Mouse (Mus musculus) limb, embryonic 10.5 days (tissue): ENCODE data around the gene Hs3st4. TPM values are rescaled to one million over a fixed set of nuclear protein-coding genes. Genes with fewer than 3 reads are reported as not detected.

Experiments used
- DNase-seq: peaks from one replicate; pipeline ENCODE4 v3.0.0-alpha.2; 2017; ENCODE audit warnings: low spot score
- H3K27ac ChIP-seq: fragments of 300-500 bp; sonication (generic); 2 replicates; pipeline ENCODE4 v1.5.1; 2016; ENCODE audit warnings: mild to moderate bottlenecking
- H3K27me3 ChIP-seq: fragments of 300-500 bp; sonication (generic); 2 replicates; pipeline ENCODE4 v1.6.1; 2016; ENCODE audit warnings: low read depth, mild to moderate bottlenecking; ENCODE audit not compliant: poor library complexity, severe bottlenecking
- H3K36me3 ChIP-seq: fragments of 300-500 bp; sonication (generic); 2 replicates; pipeline ENCODE4 v1.6.1; 2016; ENCODE audit warnings: mild to moderate bottlenecking, moderate library complexity
- H3K4me1 ChIP-seq: fragments of 300-500 bp; sonication (generic); 2 replicates; pipeline ENCODE4 v1.6.1; 2016
- H3K4me3 ChIP-seq: fragments of 300-500 bp; sonication (generic); 2 replicates; pipeline ENCODE4 v1.5.1; 2016; ENCODE audit warnings: mild to moderate bottlenecking, moderate library complexity
- H3K9me3 ChIP-seq: fragments of 300-500 bp; sonication (generic); replicated peaks from 2 replicates; pipeline ENCODE4 v1.6.1; 2016; ENCODE audit warnings: mild to moderate bottlenecking
- WGBS: fragments of 180-500 bp; shearing (Covaris S2); methylation state at CpG from one replicate; pipeline ENCODE4 v1.1.7; 2016; 5-methylcytosine and 5-hydroxymethylcytosine counted together
- polyA plus RNA-seq: library from polyadenylated mRNA; unstranded; fragments of >200 nt; fragmentation: Nextera tagmentation; extraction: Ambion mirVana; gene quantifications from 2 replicates; pipeline ENCODE4 v1.2.1, GENCODE M21; 2016

Hs3st4 gene
- polyA plus RNA-seq, 1 experiment from 2014 or later = not detected

DNA sequence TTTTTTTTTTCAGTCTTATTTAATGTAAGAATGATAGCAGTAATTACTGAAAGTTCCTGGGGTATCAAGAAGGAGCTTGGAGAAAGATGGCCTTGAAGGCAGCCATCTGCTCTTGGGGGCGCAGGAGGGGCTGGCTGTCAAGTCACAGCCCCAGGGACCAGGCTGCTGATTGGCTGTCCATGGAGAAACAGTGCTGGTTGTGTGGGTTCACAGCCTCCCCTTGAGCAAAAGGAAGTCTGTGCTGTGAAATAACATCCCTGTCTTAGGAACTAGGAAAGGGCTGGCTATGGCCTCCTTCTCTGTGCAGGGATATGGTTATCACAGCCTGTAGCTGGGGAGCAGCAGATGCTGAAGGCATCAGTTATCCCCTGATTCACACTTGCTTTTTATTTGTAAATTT is 183.6 kb downstream of the Hs3st4 start:
- no peaks in the 10 kb centered on the region for H3K27me3 ChIP-seq
- no peaks in the 10 kb centered on the region for H3K9me3 ChIP-seq
- no peak for DNase-seq
- no peaks in the 10 kb centered on the region for H3K4me1 ChIP-seq
- no peak overlapping the region for H3K4me3 ChIP-seq
- WGBS = 75% methylated on average over 1 of the region's 1 CpGs
- no peaks in the 10 kb centered on the region for H3K36me3 ChIP-seq
- H3K27ac ChIP-seq = no peak overlapping the region

DNA sequence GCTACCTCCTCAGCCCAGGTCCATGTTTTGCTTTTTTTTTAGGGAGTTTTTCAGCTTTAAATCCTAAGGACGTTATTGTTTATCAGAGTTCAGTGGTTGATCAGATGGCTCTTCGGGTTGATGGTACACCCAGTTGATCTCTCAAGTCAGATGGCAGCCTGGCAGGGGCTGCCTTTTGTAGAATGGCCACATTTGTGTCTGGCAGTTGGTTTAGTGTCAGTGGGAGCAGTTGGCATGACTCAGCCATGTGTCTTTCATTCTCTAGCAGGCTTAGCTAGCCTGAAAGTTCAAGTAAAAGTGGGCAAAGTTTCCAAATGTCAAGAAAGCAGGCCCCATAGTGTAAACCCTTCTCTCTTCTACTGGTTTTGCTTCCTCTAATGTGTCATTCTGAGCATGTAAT is 186.1 kb downstream of the Hs3st4 start:
- H3K27me3 ChIP-seq = no peaks in the 10 kb centered on the region
- no peak overlapping the region for H3K27ac ChIP-seq
- 87% methylated on average over 2 of the region's 2 CpGs for WGBS
- H3K4me3 ChIP-seq = no peak overlapping the region
- no peaks in the 10 kb centered on the region for H3K36me3 ChIP-seq
- no peaks in the 10 kb centered on the region for H3K4me1 ChIP-seq
- DNase-seq = no peak
- H3K9me3 ChIP-seq = no peaks in the 10 kb centered on the region

DNA sequence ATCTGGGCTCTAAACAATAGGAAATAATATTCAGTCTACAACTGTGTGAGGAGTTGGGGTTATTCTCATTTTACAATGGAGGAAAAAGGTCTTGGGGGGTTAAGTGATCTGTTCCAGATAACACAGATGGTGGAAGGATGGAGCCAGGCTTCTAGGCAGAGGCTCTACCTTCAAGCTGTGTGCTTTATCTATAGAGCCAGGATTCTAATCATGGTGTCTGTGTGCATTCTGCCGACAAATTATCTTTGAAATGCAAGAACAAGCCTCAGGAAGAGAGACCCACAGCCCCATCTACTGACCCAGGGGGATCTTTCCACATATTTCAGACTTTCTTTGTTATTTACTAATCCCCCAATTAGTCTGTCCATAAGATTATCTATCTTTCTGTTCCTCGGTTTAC is 187.3 kb downstream of the Hs3st4 start:
- no peaks in the 10 kb centered on the region for H3K36me3 ChIP-seq
- no peak overlapping the region for H3K27ac ChIP-seq
- no peaks in the 10 kb centered on the region for H3K9me3 ChIP-seq
- H3K4me1 ChIP-seq = no peaks in the 10 kb centered on the region
- H3K4me3 ChIP-seq = no peak overlapping the region
- DNase-seq = no peak
- 92% methylated on average over 2 of the region's 2 CpGs for WGBS
- H3K27me3 ChIP-seq = no peaks in the 10 kb centered on the region

DNA sequence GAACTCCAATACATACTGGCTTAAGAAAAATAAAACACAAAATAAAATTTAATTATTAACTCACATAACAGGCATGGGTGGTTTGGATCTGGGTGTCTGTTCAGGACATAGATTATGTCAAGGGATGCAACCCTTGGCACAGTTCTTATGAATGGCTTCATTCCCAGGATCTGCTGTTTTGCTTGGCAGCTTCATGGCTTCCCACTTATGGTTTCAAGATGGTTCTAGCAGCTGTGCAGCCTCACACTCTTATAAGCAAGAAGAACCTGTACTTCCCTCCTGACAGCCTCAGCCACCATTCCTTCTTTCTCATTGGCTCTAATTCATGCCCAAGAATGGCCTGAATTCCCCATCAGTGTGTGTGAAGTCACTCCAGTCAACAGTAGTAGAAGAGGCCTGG is 189.3 kb downstream of the Hs3st4 start:
- DNase-seq = no peak
- Histone ChIP-seq H3K9me3 (no peaks in the 10 kb centered on the region), H3K4me1 (no peaks in the 10 kb centered on the region), H3K4me3 (no peak overlapping the region), H3K27ac (no peak overlapping the region), H3K36me3 (no peaks in the 10 kb centered on the region), H3K27me3 (no peaks in the 10 kb centered on the region)

DNA sequence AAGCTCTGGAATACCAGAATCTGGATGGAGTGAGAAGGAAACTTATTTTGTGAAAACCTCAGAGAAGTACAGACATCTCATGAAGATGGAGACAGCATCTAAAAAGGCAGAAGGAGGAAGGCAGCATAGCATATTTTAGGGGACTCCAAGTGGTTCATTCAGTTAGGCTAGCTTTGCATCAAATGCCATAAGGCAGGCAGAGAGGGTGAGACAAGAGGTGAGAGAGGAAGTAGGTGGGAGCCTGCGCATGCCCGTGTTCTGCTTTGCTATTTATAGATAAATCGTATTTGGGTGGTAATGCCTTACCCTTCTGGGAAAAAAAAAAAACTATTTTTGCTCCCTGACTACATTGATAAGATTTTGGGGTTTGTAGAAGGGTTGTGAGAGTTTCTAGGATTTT is 198.3 kb downstream of the Hs3st4 start:
- H3K4me3 ChIP-seq = no peak overlapping the region

DNA sequence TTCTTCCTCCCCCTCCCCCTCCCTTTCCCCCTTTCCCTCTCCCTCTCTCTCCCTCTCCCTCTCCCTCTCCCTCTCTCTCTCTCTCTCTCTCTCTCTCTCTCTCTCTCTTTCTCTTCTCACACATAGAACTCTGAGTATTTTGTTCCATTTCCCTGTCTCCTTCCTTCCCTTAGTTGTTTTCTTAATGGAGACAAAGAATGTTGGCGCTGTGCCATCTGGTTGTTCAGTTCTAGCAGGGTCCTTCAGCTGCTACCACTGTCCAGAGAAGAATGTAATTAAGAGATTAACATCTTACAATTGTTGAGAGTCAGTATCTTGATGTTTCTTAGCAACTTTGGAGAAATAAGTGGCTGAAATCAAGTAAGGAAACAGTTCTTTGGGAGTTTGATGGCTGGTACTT is 202.0 kb downstream of the Hs3st4 start:
- H3K27me3 ChIP-seq = no peaks in the 10 kb centered on the region
- 82% methylated on average over 1 of the region's 1 CpGs for WGBS
- no peak for DNase-seq
- H3K4me3 ChIP-seq = no peak overlapping the region
- H3K9me3 ChIP-seq = no peaks in the 10 kb centered on the region
- no peaks in the 10 kb centered on the region for H3K4me1 ChIP-seq
- H3K36me3 ChIP-seq = no peaks in the 10 kb centered on the region
- H3K27ac ChIP-seq = no peak overlapping the region

More for the DNA sequence above, 198.3 kb downstream of the Hs3st4 start:
- H3K36me3 ChIP-seq = no peaks in the 10 kb centered on the region
- no peaks in the 10 kb centered on the region for H3K9me3 ChIP-seq
- H3K27ac ChIP-seq = no peak overlapping the region
- H3K27me3 ChIP-seq = no peaks in the 10 kb centered on the region
- H3K4me1 ChIP-seq = no peaks in the 10 kb centered on the region
- no peak for DNase-seq
- WGBS = 98% methylated on average over 3 of the region's 3 CpGs

DNA sequence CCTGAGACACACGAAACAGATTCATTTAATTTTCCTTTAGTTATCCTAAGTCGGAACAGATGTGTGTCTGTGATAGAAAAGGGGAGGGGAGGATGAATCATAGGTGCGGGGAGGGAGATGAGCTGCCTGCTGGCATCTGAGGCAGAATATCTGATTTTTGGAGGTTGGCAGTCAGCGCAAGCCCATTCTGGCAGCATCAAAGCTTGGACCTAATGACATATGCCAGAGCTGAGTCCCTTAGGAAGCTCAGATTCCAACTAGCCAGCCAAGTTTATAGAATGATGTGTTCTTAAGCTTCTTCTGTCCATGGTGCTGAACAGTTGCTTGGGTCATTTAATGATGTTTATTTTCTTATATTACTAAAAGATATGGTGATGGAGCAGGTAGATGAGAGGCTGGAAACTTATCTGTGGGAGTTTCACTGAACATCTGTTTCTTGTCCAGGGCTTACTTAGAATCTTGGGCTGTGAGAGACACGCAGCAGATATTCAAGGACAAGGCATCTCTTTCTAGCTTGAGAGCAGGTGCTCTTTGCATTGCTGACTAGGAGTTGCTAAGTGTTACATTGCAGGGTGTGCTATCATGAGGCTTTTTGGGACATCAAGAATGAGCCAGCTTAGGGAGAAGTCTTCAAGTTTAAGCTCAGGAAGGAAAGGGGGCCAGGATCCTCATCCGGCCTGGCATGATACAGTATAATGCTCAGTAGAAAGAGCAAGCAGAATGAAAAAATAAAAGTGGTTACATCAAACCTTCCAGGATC is 216.3 kb downstream of the Hs3st4 start:
- Histone ChIP-seq H3K27me3 (no peaks in the 10 kb centered on the region), H3K27ac (no peak overlapping the region), H3K36me3 (no peaks in the 10 kb centered on the region), H3K4me3 (no peak overlapping the region), H3K4me1 (no peaks in the 10 kb centered on the region), H3K9me3 (no peaks in the 10 kb centered on the region)
- no peak for DNase-seq
- 74% methylated on average over 6 of the region's 6 CpGs for WGBS

DNA sequence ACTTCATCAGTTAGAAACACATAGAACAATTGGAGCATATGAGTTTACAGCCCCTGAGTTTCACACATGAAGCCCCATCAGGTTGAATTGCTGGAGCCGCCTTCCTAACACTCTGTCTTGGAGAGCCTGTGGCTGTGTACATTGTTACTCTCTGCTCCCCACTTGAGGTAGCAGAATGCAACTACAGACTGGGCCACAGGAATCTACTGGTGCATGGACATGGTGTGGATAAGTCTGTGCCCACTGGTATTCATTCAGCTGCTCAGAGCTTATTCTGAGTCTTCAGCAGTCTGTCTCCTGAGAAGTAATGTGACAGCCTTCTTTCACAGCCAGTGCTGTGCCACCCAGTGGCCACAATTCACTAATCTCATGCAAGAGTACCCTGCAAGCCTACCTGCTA is 234.3 kb downstream of the Hs3st4 start:
- H3K9me3 ChIP-seq = no peaks in the 10 kb centered on the region
- H3K4me3 ChIP-seq = no peak overlapping the region
- DNase-seq = no peak
- WGBS = 86% methylated on average over 1 of the region's 1 CpGs
- H3K36me3 ChIP-seq = no peaks in the 10 kb centered on the region
- H3K4me1 ChIP-seq = peaks cover 17% of the 10 kb centered on the region
- H3K27ac ChIP-seq = no peak overlapping the region
- H3K27me3 ChIP-seq = no peaks in the 10 kb centered on the region

DNA sequence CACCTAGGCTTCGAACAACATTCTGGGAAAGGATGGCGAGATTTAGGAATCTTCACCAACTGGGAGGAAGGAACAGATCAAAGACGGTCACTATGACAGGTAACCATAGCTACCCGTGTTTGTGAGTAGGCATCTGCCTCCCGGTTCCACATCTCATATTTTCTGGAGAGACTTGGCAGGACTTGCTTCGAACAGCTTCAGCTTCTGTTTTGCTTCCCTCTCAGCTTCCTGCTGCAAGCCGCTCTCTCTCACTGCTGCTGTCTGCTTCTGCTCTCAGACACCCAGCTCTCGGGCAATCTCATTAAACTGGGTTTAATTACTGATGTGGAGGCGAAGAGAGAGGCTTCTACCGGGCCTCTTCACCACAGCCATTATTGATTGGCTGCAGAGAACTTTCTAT is 237.9 kb downstream of the Hs3st4 start:
- peak; percentile 35 for DNase-seq
- H3K27me3 ChIP-seq = no peaks in the 10 kb centered on the region
- 47% methylated on average over 10 of the region's 10 CpGs for WGBS
- H3K9me3 ChIP-seq = no peaks in the 10 kb centered on the region
- H3K36me3 ChIP-seq = no peaks in the 10 kb centered on the region
- no peak overlapping the region for H3K4me3 ChIP-seq
- H3K27ac ChIP-seq = no peak overlapping the region
- H3K4me1 ChIP-seq = peaks cover 17% of the 10 kb centered on the region

DNA sequence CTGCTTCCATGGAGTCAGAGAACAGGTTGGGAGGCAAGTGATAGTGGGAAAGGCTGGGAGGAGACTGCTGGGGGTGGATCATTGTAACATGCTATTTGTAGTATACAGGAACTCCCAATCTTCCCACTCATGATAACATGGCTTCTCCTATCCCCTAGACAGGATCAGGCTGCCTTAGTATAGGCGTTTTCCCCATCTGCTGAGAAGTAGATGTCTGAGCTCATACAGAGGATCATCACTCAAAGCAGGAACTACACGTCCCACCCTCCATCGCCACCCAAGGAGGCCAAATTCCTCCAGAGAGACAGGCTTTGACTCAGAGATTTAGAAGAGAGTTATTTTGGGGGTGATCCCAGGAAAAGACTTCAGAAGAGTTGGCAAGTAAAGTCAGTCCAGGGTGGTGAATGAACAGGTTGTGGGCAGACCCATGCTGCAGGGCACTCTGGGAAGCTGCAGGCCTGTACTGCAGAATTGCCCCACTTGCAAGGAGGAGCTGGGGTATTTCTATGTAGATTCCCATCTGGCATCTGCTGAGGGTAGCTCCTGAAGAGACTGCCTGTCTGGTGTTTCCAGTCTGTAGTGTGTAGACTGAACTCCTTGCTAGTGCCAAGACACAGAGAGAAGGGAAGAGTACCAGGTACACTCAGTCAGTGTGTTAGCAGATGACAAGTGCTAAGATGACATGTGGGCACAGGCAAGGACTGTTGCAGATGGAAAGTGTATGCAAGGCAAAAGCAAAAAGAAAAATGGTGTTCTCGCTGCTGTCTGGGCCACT is 255.4 kb downstream of the Hs3st4 start:
- DNase-seq = no peak
- Histone ChIP-seq H3K36me3 (no peaks in the 10 kb centered on the region), H3K27ac (no peak overlapping the region), H3K9me3 (no peaks in the 10 kb centered on the region), H3K4me1 (0 out of 2 replicates have a peak, but pooled peaks cover 4% of the 10 kb centered on the region), H3K4me3 (no peak overlapping the region), H3K27me3 (no peaks in the 10 kb centered on the region)
- 88% methylated on average over 4 of the region's 4 CpGs for WGBS

DNA sequence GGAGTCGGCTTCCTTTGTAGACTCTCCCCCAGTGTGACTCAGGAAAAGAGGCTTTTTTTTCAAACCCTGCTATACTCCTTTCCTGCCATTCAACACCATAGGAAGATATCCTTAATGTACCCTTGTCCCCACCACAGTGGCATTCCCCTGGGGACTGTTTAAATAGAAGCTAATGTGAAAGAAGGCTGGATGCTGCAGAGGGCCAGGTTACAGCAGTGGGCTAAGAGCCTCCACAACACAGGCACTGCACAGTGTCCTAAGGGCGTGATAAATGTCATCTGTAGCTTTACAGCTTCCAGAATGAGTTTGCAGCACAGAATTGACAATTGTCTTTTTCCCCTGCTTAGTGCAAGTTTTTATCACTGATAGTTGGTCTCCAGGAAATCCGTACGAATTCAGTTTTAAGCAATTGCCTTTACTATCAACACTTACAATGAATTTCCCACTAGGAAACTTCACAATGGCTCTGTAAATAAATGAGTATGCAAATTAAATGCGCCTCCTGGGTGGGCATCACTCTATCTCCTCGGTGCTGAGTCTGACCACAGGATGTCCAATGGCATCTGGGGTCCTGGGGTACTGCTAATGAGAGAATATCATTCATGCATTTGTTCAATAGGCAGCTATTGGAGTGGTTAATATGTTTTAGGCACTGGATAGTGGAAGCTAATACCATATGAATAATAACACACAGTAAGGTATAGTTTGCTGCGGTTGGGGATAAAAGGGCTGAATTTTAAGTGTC is 257.4 kb downstream of the Hs3st4 start:
- no peaks in the 10 kb centered on the region for H3K9me3 ChIP-seq
- WGBS = 51% methylated on average over 7 of the region's 7 CpGs
- H3K27ac ChIP-seq = no peak overlapping the region
- no peak for DNase-seq
- no peaks in the 10 kb centered on the region for H3K36me3 ChIP-seq
- no peaks in the 10 kb centered on the region for H3K27me3 ChIP-seq
- H3K4me1 ChIP-seq = 0 out of 2 replicates have a peak, but pooled peaks cover 4% of the 10 kb centered on the region
- no peak overlapping the region for H3K4me3 ChIP-seq

DNA sequence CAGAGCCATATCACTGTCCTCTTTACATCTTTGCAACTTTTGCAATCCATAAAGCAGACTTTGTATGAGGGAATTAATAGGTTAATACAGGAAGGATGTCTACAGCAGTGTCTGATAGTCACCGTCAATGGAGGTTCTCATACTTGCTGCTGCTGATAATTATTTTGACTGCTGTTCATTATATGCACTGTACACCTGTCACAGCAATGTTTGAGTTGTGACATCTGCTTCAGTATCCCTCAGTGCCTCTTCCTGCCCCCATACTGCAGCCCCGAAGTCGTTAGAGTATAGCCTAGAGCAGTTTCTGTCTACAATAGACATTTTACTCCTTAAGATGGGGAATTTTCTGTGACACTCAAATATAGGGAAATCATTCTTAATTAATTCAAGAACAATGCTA is 267.2 kb downstream of the Hs3st4 start:
- Histone ChIP-seq H3K4me3 (no peak overlapping the region), H3K27me3 (no peaks in the 10 kb centered on the region), H3K27ac (no peak overlapping the region), H3K36me3 (no peaks in the 10 kb centered on the region), H3K9me3 (no peaks in the 10 kb centered on the region), H3K4me1 (no peaks in the 10 kb centered on the region)
- no peak for DNase-seq
- 82% methylated on average over 3 of the region's 3 CpGs for WGBS

DNA sequence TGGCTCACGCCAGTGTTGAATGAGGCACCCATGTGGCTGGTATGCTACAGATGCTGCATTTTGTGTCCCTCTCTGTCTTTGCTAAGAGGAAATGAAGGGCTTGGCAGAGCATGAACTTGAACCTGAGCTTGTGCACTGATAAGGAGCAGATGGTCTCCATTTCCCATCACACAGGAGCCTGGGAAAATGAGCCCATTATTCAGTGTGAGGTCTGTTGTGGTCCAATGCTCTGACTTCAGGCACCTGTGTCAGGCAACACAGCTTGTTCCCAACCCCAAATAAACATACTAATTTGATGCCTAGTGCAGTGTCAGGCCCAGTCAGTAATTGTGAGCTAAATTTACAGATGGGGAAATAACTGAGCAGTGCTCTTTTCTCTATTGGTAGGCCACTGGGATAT is 267.9 kb downstream of the Hs3st4 start:
- Histone ChIP-seq H3K4me1 (no peaks in the 10 kb centered on the region), H3K4me3 (no peak overlapping the region)
- 89% methylated on average over 1 of the region's 1 CpGs for WGBS

More for the DNA sequence above, 267.9 kb downstream of the Hs3st4 start:
- no peaks in the 10 kb centered on the region for H3K27me3 ChIP-seq
- H3K27ac ChIP-seq = no peak overlapping the region
- DNase-seq = no peak
- no peaks in the 10 kb centered on the region for H3K36me3 ChIP-seq
- no peaks in the 10 kb centered on the region for H3K9me3 ChIP-seq
